Mouse (Mus musculus) G1E (cell line): ENCODE data around the gene Gfod2.

Experiments used
- CTCF ChIP-seq: IDR thresholded peaks from 2 replicates; pipeline ENCODE4 v1.5.1; 2012; ENCODE audit warnings: low read depth, low read length, inconsistent platforms, mixed read lengths
- POLR2AphosphoS5 ChIP-seq: IDR thresholded peaks from 2 replicates; pipeline ENCODE4 v1.6.1; 2012; ENCODE audit warnings: low read depth, low read length, inconsistent platforms; ENCODE audit not compliant: insufficient replicate concordance

DNA sequence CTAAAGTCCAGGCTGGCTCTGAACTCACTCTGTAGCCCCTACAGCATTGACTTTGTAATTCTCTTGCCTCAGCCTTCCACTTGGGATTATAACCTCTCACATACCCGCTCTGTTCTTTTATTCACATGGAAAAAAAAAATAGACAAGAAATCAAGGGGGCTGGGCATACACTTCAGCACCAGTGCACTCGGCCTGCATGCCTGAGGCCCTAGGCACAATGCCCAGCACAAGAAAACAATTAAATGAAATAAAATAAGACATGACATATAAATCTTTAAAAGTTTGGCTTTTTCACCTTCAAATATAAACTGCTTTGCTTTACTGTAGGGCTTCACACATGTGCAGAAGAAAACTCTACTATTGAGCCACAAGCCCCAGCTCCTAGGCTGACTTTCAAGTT lies 4.5 kb downstream of the Gfod2 start:
- TF ChIP-seq CTCF (no peak), POLR2AphosphoS5 (no peak)
